Mouse (Mus musculus) myocyte (in vitro differentiated cells): ENCODE measurements around the gene Surf4. TPM values are rescaled to one million over a fixed set of nuclear protein-coding genes. Genes with fewer than 3 reads are reported as not detected.

Source experiments
- H3K27me3 ChIP-seq: one replicate; pipeline ENCODE4 v1.6.1; 2011; ENCODE audit not compliant: control insufficient read depth, insufficient read depth, insufficient read length
- H3K36me3 ChIP-seq: one replicate; pipeline ENCODE4 v1.6.1; 2011; ENCODE audit not compliant: control insufficient read depth, insufficient read depth
- H3K4me2 ChIP-seq: one replicate; pipeline ENCODE4 v1.6.1; 2011; ENCODE audit warnings: low read depth, control low read depth
- H3K4me3 ChIP-seq: one replicate; pipeline ENCODE4 v1.5.1; 2011; ENCODE audit warnings: mild to moderate bottlenecking, control low read depth, moderate library complexity
- H3K79me2 ChIP-seq: one replicate; pipeline ENCODE4 v1.6.1; 2011; ENCODE audit not compliant: control insufficient read depth, insufficient read depth
- H3ac ChIP-seq: one replicate; pipeline ENCODE4 v1.6.1; 2011; ENCODE audit not compliant: control insufficient read depth, insufficient read length
- CEBPB ChIP-seq: IDR thresholded peaks from 2 replicates; pipeline ENCODE4 v1.6.1; 2011; ENCODE audit warnings: mild to moderate bottlenecking, moderate library complexity; ENCODE audit not compliant: poor library complexity, insufficient read depth, severe bottlenecking
- E2F4 ChIP-seq: IDR thresholded peaks from one replicate; pipeline ENCODE4 v1.6.1; 2011; ENCODE audit warnings: mild to moderate bottlenecking, control low read depth, moderate library complexity; ENCODE audit not compliant: insufficient read depth
- MAX ChIP-seq: IDR thresholded peaks from one replicate; pipeline ENCODE4 v1.6.1; 2011; ENCODE audit warnings: low read depth, mild to moderate bottlenecking, control low read depth
- MYOD1 ChIP-seq, 3 experiments: IDR thresholded peaks; one replicate each; pipeline ENCODE4 v1.6.1; 2011; ENCODE audit warnings: control low read depth in 2 of 3, low read depth in 2 of 3, mild to moderate bottlenecking in 2 of 3, moderate library complexity in 1 of 3; ENCODE audit not compliant: insufficient read length in 2 of 3, control insufficient read depth in 1 of 3
- MYOG ChIP-seq, 3 experiments: IDR thresholded peaks; one replicate each; pipeline ENCODE4 v1.6.1; 2011; ENCODE audit warnings: control low read depth in 2 of 3, low read depth in 2 of 3, mild to moderate bottlenecking in 2 of 3; ENCODE audit not compliant: insufficient read length in 2 of 3, control insufficient read depth in 1 of 3, insufficient read depth in 1 of 3
- POLR2A ChIP-seq: IDR thresholded peaks from one replicate; pipeline ENCODE4 v1.6.1; 2011; ENCODE audit warnings: low read depth, mild to moderate bottlenecking, control low read depth, moderate library complexity; ENCODE audit not compliant: insufficient read length
- POLR2AphosphoS2 ChIP-seq: IDR thresholded peaks from one replicate; pipeline ENCODE4 v1.6.1; 2011; ENCODE audit warnings: low read depth, control low read depth; ENCODE audit not compliant: insufficient read length
- REST ChIP-seq: IDR thresholded peaks from one replicate; pipeline ENCODE4 v1.6.1; 2011; ENCODE audit warnings: mild to moderate bottlenecking, control low read depth, moderate library complexity; ENCODE audit not compliant: insufficient read depth, insufficient read length
- SRF ChIP-seq: IDR thresholded peaks from one replicate; pipeline ENCODE4 v1.6.1; 2011; ENCODE audit warnings: low read depth; ENCODE audit not compliant: control insufficient read depth, insufficient read length
- TCF12 ChIP-seq: IDR thresholded peaks from one replicate; pipeline ENCODE4 v1.6.1; 2011; ENCODE audit warnings: mild to moderate bottlenecking, control low read depth; ENCODE audit not compliant: poor library complexity, insufficient read depth, severe bottlenecking
- TCF3 ChIP-seq: IDR thresholded peaks from one replicate; pipeline ENCODE4 v1.6.1; 2011; ENCODE audit warnings: low read depth, control low read depth; ENCODE audit not compliant: insufficient read length
- USF1 ChIP-seq: IDR thresholded peaks from one replicate; pipeline ENCODE4 v1.6.1; 2011; ENCODE audit warnings: low read depth, mild to moderate bottlenecking, control low read depth, moderate library complexity
- polyA plus RNA-seq: library from polyadenylated mRNA; unstranded; fragments of >200 nt; fragmentation: generic; extraction: Trizol; gene quantifications from one replicate; pipeline ENCODE4 v1.2.1, GENCODE M21; 2012; ENCODE audit warnings: missing spikeins

The Surf4 gene
- polyA plus RNA-seq, 1 experiment: 173 TPM

DNA sequence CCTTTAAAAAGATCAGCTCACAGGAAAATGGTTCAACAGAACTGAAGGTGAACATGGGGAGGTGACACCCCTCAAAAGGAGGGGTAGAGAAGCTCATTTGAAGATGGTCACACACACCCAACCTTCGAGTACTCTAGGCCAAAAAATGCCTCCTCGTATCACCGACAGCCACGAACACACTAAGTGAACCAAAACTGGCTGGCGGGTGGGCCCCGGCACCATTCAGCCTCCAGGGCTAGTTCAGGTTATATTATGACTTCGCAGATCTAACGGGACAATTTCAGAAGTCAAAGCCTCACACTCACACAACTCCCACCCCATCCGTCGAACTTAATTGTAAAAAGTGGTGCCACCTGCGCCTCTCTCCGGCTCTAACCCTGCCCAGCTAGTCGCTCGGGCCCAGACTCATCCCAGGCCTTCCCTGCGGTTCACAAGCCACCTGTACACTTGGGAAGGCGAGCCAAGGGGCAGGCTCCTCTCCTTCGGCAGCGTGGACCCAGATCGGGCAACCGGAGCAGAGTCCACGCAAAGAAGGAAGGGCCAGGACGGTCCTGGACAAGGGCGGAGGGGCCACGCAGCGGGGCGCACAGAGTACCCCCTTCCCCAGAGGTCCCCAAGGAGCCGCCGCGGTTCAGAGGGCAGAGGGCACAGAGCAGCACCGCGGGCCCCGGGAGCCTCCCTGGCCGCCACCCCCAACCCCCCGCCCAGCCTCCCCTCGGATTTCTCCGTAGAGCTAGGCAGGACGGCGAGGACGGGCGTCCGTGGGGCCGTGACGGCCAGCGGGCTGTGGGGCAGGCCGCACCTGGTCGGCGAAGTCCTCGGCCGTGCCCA, 1.0 kb downstream of the Surf4 start:
- peaks cover 48% of the 10 kb centered on the region for H3K79me2 ChIP-seq
- H3K4me2 ChIP-seq: peak overlapping the region; percentile 84
- TF ChIP-seq CEBPB (no peak), E2F4 (no peak), TCF12 (no peak)
- no peaks in the 10 kb centered on the region for H3K27me3 ChIP-seq
- H3K4me3 ChIP-seq: peak overlapping the region; percentile 77
- H3K36me3 ChIP-seq: peaks cover 7% of the 10 kb centered on the region
- peak overlapping the region; percentile 95 for H3ac ChIP-seq

DNA sequence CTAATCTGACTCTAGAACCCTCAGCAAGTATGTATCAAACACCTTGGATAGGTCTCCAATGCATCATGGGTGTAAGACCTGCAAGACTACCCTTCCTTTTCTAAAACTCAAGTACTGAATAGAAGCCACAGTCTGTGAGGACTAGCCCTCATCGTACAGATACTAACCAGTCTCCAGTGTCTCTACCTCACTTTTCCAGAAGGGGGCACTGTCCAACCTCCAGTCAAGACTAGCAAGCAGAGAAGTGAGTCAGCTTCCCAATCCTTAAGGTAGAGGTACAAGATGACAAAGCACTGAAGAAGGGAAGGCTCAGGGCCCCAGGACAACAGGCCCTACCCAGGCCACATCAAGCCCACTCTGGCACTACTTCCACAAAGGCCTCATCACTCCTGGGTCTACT, 3.3 kb downstream of the Surf4 start:
- Histone ChIP-seq H3K4me3 (no peak overlapping the region), H3ac (no peak overlapping the region), H3K4me2 (peak overlapping the region; percentile 84), H3K79me2 (peaks cover 54% of the 10 kb centered on the region), H3K27me3 (no peaks in the 10 kb centered on the region), H3K36me3 (peaks cover 18% of the 10 kb centered on the region)
- TF ChIP-seq REST (no peak), MYOG (IDR thresholded peaks at IDR 0.05; ENCODE audit: control insufficient read depth in 1 of 3, insufficient read depth in 1 of 3, insufficient read length in 2 of 3, low read depth in 2 of 3) (no peak), SRF (no peak), MAX (no peak), USF1 (no peak), CEBPB (no peak)

- Histone ChIP-seq H3K4me2 (no peak overlapping the region), H3ac (no peak overlapping the region), H3K36me3 (peaks cover 33% of the 10 kb centered on the region), H3K27me3 (no peaks in the 10 kb centered on the region), H3K79me2 (peaks cover 54% of the 10 kb centered on the region), H3K4me3 (no peak overlapping the region)
- no peak for TF ChIP-seq MAX
- no peak for TF ChIP-seq TCF3
- no peak for TF ChIP-seq CEBPB
- no peak for TF ChIP-seq REST
- no peak for TF ChIP-seq MYOG (IDR thresholded peaks at IDR 0.05; ENCODE audit: control insufficient read depth in 1 of 3, insufficient read depth in 1 of 3, insufficient read length in 2 of 3, low read depth in 2 of 3)
- no peak for TF ChIP-seq SRF
- TF ChIP-seq POLR2AphosphoS2: no peak
- no peak for TF ChIP-seq TCF12
- no peak for TF ChIP-seq MYOD1 (IDR thresholded peaks at IDR 0.05; ENCODE audit: control insufficient read depth in 1 of 3, insufficient read length in 2 of 3, low read depth in 2 of 3)
- no peak for TF ChIP-seq POLR2A
- TF ChIP-seq E2F4: no peak
- no peak for TF ChIP-seq USF1
Observed at GRCm38 (mm10) chr2:26927745-26928476, 5.8 kb downstream of the Surf4 start.

DNA sequence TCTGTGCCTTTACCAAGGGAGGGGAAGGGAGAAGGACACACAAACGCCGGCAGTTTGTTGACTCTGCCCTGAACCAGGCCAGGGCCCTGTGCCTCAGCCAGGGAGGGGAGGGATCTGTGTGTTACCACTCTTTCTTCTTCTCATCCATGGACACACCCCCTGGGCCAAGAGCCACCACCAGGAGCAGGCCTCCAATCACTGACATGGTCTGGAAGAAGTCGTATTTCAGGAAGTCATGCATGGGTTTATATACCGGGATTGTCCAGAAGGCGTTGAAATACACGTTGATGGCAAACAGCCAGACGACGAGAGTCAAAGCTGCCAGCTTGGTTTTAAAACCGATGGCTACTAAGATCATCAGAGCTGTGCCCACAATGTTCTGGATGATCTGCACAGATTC, 11.9 kb downstream of the Surf4 start:
- H3K36me3 ChIP-seq: peaks cover 65% of the 10 kb centered on the region
- no peak for TF ChIP-seq MYOG (IDR thresholded peaks at IDR 0.05; ENCODE audit: control insufficient read depth in 1 of 3, insufficient read depth in 1 of 3, insufficient read length in 2 of 3, low read depth in 2 of 3)
- TF ChIP-seq POLR2AphosphoS2: no peak
- no peak for TF ChIP-seq MYOD1 (IDR thresholded peaks at IDR 0.05; ENCODE audit: control insufficient read depth in 1 of 3, insufficient read length in 2 of 3, low read depth in 2 of 3)
- H3K79me2 ChIP-seq: peaks cover 13% of the 10 kb centered on the region
- no peak overlapping the region for H3ac ChIP-seq
- no peak overlapping the region for H3K4me3 ChIP-seq
- no peaks in the 10 kb centered on the region for H3K27me3 ChIP-seq
- H3K4me2 ChIP-seq: no peak overlapping the region

- Histone ChIP-seq H3ac (no peak overlapping the region), H3K4me3 (no peak overlapping the region), H3K27me3 (no peaks in the 10 kb centered on the region), H3K36me3 (peaks cover 54% of the 10 kb centered on the region), H3K79me2 (peaks cover 23% of the 10 kb centered on the region), H3K4me2 (no peak overlapping the region)
- TF ChIP-seq TCF3 (no peak), E2F4 (no peak), TCF12 (no peak), MYOD1 (IDR thresholded peaks at IDR 0.05; ENCODE audit: control insufficient read depth in 1 of 3, insufficient read length in 2 of 3, low read depth in 2 of 3) (no peak), USF1 (no peak), POLR2AphosphoS2 (peak; percentile 61), CEBPB (no peak)
Observed at GRCm38 (mm10) chr2:26920190-26920855, 13.4 kb downstream of the Surf4 start.
